Mouse (Mus musculus) small intestine, adult 2 months (tissue): Measurements from ENCODE around the gene Cnnm4. TPM values are rescaled to one million over a fixed set of nuclear protein-coding genes. Genes with fewer than 3 reads are reported as not detected.

Source experiments
- H3K27ac ChIP-seq: fragments of 200-500 bp; 2 replicates; pipeline ENCODE4 v1.5.1; 2012; ENCODE audit warnings: low read depth, low read length, control low read depth, inconsistent platforms; ENCODE audit not compliant: insufficient read depth
- H3K27me3 ChIP-seq: fragments of 200-500 bp; 2 replicates; pipeline ENCODE4 v1.6.1; 2012; ENCODE audit warnings: mild to moderate bottlenecking, moderate library complexity, low read length, inconsistent platforms; ENCODE audit not compliant: control insufficient read depth, insufficient read depth
- H3K36me3 ChIP-seq: fragments of 200-500 bp; 2 replicates; pipeline ENCODE4 v1.6.1; 2012; ENCODE audit warnings: mild to moderate bottlenecking, low read length, control low read depth, inconsistent platforms; ENCODE audit not compliant: control insufficient read depth, insufficient read depth
- H3K4me1 ChIP-seq: fragments of 200-500 bp; 2 replicates; pipeline ENCODE4 v1.6.1; 2012; ENCODE audit warnings: low read length, inconsistent platforms, mixed read lengths; ENCODE audit not compliant: control insufficient read depth, insufficient read depth, insufficient read length
- H3K4me3 ChIP-seq: fragments of 200-500 bp; 2 replicates; pipeline ENCODE4 v1.5.1; 2012; ENCODE audit warnings: low read depth, mild to moderate bottlenecking, control low read depth, inconsistent platforms, low read length, moderate library complexity
- CTCF ChIP-seq: fragments of 200-500 bp; IDR thresholded peaks from 2 replicates; pipeline ENCODE4 v1.5.1; 2012; ENCODE audit warnings: low read depth, mild to moderate bottlenecking, control low read depth, inconsistent platforms, low read length, moderate library complexity, mixed read lengths; ENCODE audit not compliant: insufficient replicate concordance, insufficient read length; ENCODE audit errors: extremely low read depth
- POLR2A ChIP-seq: fragments of 200-500 bp; IDR thresholded peaks from 2 replicates; pipeline ENCODE4 v1.6.1; 2012; ENCODE audit warnings: low read depth, mild to moderate bottlenecking, control low read depth, inconsistent platforms, low read length, moderate library complexity
- WGBS: fragments of 180-500 bp; shearing (Covaris S2); methylation state at CpG from one replicate; pipeline ENCODE4 v1.1.7; 2018; 5-methylcytosine and 5-hydroxymethylcytosine counted together
- polyA plus RNA-seq: library from polyadenylated mRNA; depleted of rRNA; stranded (reverse); fragments of >200 nt; gene quantifications from 2 replicates; pipeline ENCODE4 v1.2.3, GENCODE M21; 2012

The Cnnm4 gene
- polyA plus RNA-seq, 1 experiment = 107 TPM

GRCm38 (mm10) chr1:36519626-36520025, 48.2 kb downstream of the Cnnm4 start:
- Histone ChIP-seq H3K4me3 (no peak overlapping the region), H3K4me1 (no peaks in the 10 kb centered on the region), H3K27me3 (no peaks in the 10 kb centered on the region), H3K27ac (no peak overlapping the region), H3K36me3 (peaks cover 48% of the 10 kb centered on the region)
- whole genome bisulfite sequencing = 78% methylated on average over 11 of the region's 11 CpGs
- no peak for TF ChIP-seq POLR2A
- TF ChIP-seq CTCF = no peak

- WGBS = 95% methylated on average over 7 of the region's 7 CpGs
- peaks cover 63% of the 10 kb centered on the region for H3K36me3 ChIP-seq
These were observed 50.8 kb downstream of the Cnnm4 start for GRCm38 (mm10) chr1:36522210-36522609.

GRCm38 (mm10) chr1:36523332-36524013, 52.1 kb downstream of the Cnnm4 start:
- Histone ChIP-seq H3K4me3 (no peak overlapping the region), H3K27me3 (no peaks in the 10 kb centered on the region), H3K36me3 (peaks cover 63% of the 10 kb centered on the region), H3K4me1 (no peaks in the 10 kb centered on the region), H3K27ac (no peak overlapping the region)
- WGBS = 34% methylated on average over 9 of the region's 9 CpGs
- TF ChIP-seq CTCF (no peak), POLR2A (no peak)

More at GRCm38 (mm10) chr1:36522210-36522609, 50.8 kb downstream of the Cnnm4 start:
- Histone ChIP-seq H3K4me3 (no peak overlapping the region), H3K27ac (no peak overlapping the region), H3K27me3 (no peaks in the 10 kb centered on the region), H3K4me1 (no peaks in the 10 kb centered on the region)
- TF ChIP-seq POLR2A (no peak), CTCF (no peak)

- no peaks in the 10 kb centered on the region for H3K27me3 ChIP-seq
- no peak for TF ChIP-seq CTCF
- TF ChIP-seq POLR2A = no peak
- H3K4me1 ChIP-seq = no peaks in the 10 kb centered on the region
- WGBS = 71% methylated on average over 5 of the region's 5 CpGs
- peaks cover 58% of the 10 kb centered on the region for H3K36me3 ChIP-seq
- no peak overlapping the region for H3K4me3 ChIP-seq
- no peak overlapping the region for H3K27ac ChIP-seq
These were observed 52.6 kb downstream of the Cnnm4 start for GRCm38 (mm10) chr1:36524058-36524457.

- H3K4me1 ChIP-seq = no peaks in the 10 kb centered on the region
- no peak overlapping the region for H3K4me3 ChIP-seq
- no peak for TF ChIP-seq POLR2A
- TF ChIP-seq CTCF = no peak
- no peak overlapping the region for H3K27ac ChIP-seq
- no peaks in the 10 kb centered on the region for H3K27me3 ChIP-seq
- WGBS = 79% methylated on average over 12 of the region's 12 CpGs
- H3K36me3 ChIP-seq = peaks cover 47% of the 10 kb centered on the region
These were observed 54.4 kb downstream of the Cnnm4 start for GRCm38 (mm10) chr1:36525774-36526173.

DNA sequence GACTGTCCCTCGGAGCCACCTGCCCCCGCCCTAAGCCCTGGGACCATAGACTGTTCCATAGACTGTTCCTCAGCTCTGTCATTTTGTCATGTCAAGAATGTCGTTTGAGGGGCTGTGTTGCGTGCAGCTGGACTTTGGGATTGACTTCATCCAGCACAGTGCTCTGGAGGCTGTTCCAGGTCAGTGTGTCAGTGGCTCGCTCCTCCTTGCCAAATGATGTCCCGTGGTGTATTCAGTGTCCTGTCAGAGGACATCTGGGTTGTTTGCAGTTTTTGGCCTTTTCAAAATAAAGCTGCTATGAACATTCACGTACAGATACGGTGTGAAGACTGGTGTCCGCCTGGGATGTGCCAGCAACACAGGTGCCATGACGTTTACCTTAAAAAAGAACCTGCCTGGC, 55.5 kb downstream of the Cnnm4 start:
- TF ChIP-seq CTCF = no peak
- TF ChIP-seq POLR2A = no peak
- peaks cover 35% of the 10 kb centered on the region for H3K36me3 ChIP-seq
- H3K27me3 ChIP-seq = no peaks in the 10 kb centered on the region
- H3K4me3 ChIP-seq = no peak overlapping the region
- 88% methylated on average over 10 of the region's 10 CpGs for WGBS
- no peaks in the 10 kb centered on the region for H3K4me1 ChIP-seq
- no peak overlapping the region for H3K27ac ChIP-seq

GRCm38 (mm10) chr1:36528351-36528750, 56.9 kb downstream of the Cnnm4 start:
- WGBS = 8% methylated on average over 1 of the region's 1 CpGs
- no peaks in the 10 kb centered on the region for H3K27me3 ChIP-seq
- H3K36me3 ChIP-seq = peaks cover 26% of the 10 kb centered on the region
- no peak overlapping the region for H3K4me3 ChIP-seq
- TF ChIP-seq POLR2A = no peak
- TF ChIP-seq CTCF = no peak
- H3K4me1 ChIP-seq = no peaks in the 10 kb centered on the region
- H3K27ac ChIP-seq = no peak overlapping the region
